Mouse (Mus musculus): Measurements from ENCODE around the gene Acot11.

- no peak for TF ChIP-seq CTCF (IDR thresholded peaks at IDR 0.05; ENCODE audit: low read depth, low read length)
- no peak for TF ChIP-seq POLR2A (IDR thresholded peaks at IDR 0.05; ENCODE audit: extremely low read depth, insufficient read depth, low read length)
Observed at GRCm38 (mm10) chr4:106772558-106772957, 32.2 kb downstream of the Acot11 start.

Data from liver, adult 2 months (tissue).